Mouse (Mus musculus): ENCODE measurements around the gene Dst.

DNA sequence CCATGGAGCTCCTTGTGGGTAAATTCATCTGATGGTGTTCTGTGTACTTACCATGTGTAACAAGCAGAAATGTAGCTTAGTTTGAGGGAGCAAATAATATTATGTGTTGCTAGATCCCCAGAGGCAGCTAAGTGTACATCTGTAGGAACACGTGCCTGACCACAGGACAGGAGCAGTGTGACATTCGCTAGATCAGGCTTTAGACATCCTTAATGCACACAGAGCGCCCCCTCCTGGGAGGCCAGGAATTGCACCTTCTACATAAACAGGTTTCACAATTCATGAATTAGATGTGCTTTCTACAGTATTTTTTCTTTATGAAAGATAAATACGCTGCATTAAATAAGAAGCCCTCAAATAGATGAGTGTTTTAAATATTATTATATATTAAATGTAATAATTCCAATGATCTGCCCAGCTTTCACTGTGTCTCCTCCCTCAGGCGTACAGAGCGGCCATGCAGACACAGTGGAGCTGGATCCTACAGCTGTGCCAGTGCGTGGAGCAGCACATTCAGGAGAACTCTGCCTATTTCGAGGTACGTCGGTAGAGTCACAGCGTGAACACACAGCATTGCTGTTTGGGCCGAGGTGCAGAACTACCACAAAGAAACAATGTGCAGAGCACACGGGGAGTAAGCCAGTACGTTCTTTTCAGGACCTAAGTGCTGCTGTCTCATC is 256.7 kb downstream of the Dst start:
- peak; percentile 97 for TF ChIP-seq CTCF (conservative IDR thresholded peaks at IDR 0.05; ENCODE audit: insufficient read depth, insufficient read length, low read depth, low read length)
- TF ChIP-seq POLR2A (IDR thresholded peaks at IDR 0.05; ENCODE audit: low read depth, low read length): no peak

All from kidney, adult 2 months (tissue).